Mouse (Mus musculus) liver, embryonic 16.5 days (tissue): ENCODE data around the gene Hist1h1c. TPM values are rescaled to one million over a fixed set of nuclear protein-coding genes. Genes with fewer than 3 reads are reported as not detected.
"Not testable (repeated sequence)": the region's sequence is repeated elsewhere in the genome, so short reads cannot be mapped to it uniquely, and the experiment has no call there.

ENCODE experiments used
- ATAC-seq: fragments of 200-750 bp; cut with Nextera tagmentation; 2 replicates; pipeline ENCODE4 v1.8.0; 2017; ENCODE audit warnings: low read depth, mild to moderate bottlenecking, moderate number of reproducible peaks, moderate library complexity
- H3K27ac ChIP-seq: fragments of 300-500 bp; sonication (generic); 2 replicates; pipeline ENCODE4 v1.5.1; 2014; ENCODE audit warnings: mild to moderate bottlenecking, low read length
- H3K27me3 ChIP-seq: fragments of 300-500 bp; sonication (generic); 2 replicates; pipeline ENCODE4 v1.6.1; 2014; ENCODE audit warnings: low read depth, low read length, mixed read lengths; ENCODE audit not compliant: control insufficient read depth, insufficient read depth
- H3K36me3 ChIP-seq: fragments of 300-500 bp; sonication (generic); 2 replicates; pipeline ENCODE4 v1.6.1; 2014; ENCODE audit warnings: mild to moderate bottlenecking; ENCODE audit not compliant: control insufficient read depth, insufficient read depth
- H3K4me1 ChIP-seq: fragments of 300-500 bp; sonication (generic); 2 replicates; pipeline ENCODE4 v1.6.1; 2014; ENCODE audit warnings: low read depth, low read length, mixed read lengths; ENCODE audit not compliant: control insufficient read depth
- H3K4me2 ChIP-seq: fragments of 300-500 bp; sonication (generic); 2 replicates; pipeline ENCODE4 v1.6.1; 2014; ENCODE audit warnings: low read depth, low read length, mixed read lengths
- H3K4me3 ChIP-seq: fragments of 300-500 bp; sonication (generic); 2 replicates; pipeline ENCODE4 v1.5.1; 2014; ENCODE audit warnings: low read depth, mild to moderate bottlenecking, low read length
- H3K9ac ChIP-seq: fragments of 300-500 bp; sonication (generic); 2 replicates; pipeline ENCODE4 v1.6.1; 2014; ENCODE audit warnings: low read depth, low read length
- H3K9me3 ChIP-seq: fragments of 300-500 bp; sonication (generic); replicated peaks from 2 replicates; pipeline ENCODE4 v1.6.1; 2016; ENCODE audit warnings: low read length; ENCODE audit not compliant: control insufficient read depth
- WGBS: fragments of 180-500 bp; shearing (Covaris S2); extraction: QIAGEN DNeasy Blood & Tissue Kit; methylation state at CpG from one replicate; pipeline ENCODE4 v1.1.7; 2014; ENCODE audit not compliant: insufficient replicate concordance; 5-methylcytosine and 5-hydroxymethylcytosine counted together
- microRNA-seq: library from miRNA; unstranded; fragments of <30 nt; microRNA quantifications from one replicate; pipeline ENCODE4, GENCODE M21; 2016
- polyA plus RNA-seq: library from polyadenylated mRNA; unstranded; fragments of >200 nt; fragmentation: Nextera tagmentation; extraction: Ambion mirVana; gene quantifications from 2 replicates; pipeline ENCODE4 v1.2.1, GENCODE M21; 2015

Hist1h1c gene
- polyA plus RNA-seq, 1 experiment from 2014 or later = 99.6 TPM

DNA sequence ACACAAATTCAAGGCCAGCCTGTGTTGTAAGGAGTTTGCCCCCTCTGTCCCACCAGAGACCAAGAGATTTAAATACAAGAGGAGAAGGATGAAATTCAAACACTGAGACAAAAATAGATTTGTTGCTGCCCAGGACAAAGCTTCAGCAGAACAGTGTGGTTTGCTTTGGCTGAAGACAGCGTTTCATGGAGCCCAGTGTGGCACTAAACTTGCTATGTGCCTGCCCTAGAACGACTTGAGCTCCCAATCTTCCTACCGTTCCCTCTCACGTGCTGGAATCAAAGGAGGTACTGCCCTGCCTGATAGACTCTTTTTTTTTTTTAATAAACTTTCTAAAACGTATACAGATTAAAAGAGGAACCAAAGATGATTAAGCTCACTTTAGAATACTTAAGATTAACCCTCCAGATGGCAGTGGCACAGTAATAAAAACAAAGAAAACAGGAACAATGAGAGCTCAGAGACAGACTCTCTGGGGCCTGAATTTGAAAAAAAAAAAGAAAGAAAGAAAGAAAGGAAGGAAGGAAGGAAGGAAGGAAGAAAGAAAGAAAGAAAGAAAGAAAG is 30.3 kb downstream of the Hist1h1c start:
- ATAC-seq = no peak
- Histone ChIP-seq H3K27ac (no peak overlapping the region), H3K9ac (no peak overlapping the region)

DNA sequence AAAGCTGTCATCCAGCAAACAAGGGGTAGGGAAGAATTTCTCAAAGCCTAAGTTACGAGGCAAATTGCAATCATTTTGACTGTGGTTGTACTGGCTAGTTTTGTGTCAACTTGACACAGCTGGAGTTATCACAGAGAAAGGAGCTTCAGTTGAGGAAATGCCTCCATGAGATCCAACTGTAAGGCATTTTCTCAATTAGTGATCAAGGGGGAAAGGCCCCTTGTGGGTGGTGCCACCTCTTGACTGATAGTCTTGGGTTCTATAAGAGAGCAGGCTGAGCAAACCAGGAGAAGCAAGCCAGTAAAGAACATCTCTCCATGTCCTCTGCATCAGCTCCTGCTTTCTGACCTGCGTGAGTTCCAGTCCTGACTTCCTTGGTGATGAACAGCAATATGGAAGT is 31.0 kb downstream of the Hist1h1c start, which contains the start of gene Trim38:
TSS of gene Trim38 (plus strand) at position 301 of the 400 bp plus-strand sequence.
- not testable (repeated sequence) for H3K9ac ChIP-seq
- peaks cover 19% of the 10 kb centered on the region for H3K4me1 ChIP-seq

More for the DNA sequence above, 30.3 kb downstream of the Hist1h1c start:
- no peaks in the 10 kb centered on the region for H3K27me3 ChIP-seq
- no peaks in the 10 kb centered on the region for H3K36me3 ChIP-seq
- no peak overlapping the region for H3K4me2 ChIP-seq
- H3K4me1 ChIP-seq = peaks cover 26% of the 10 kb centered on the region
- H3K9me3 ChIP-seq = no peaks in the 10 kb centered on the region
- H3K4me3 ChIP-seq = no peak overlapping the region
- 41% methylated on average over 5 of the region's 5 CpGs for WGBS

DNA sequence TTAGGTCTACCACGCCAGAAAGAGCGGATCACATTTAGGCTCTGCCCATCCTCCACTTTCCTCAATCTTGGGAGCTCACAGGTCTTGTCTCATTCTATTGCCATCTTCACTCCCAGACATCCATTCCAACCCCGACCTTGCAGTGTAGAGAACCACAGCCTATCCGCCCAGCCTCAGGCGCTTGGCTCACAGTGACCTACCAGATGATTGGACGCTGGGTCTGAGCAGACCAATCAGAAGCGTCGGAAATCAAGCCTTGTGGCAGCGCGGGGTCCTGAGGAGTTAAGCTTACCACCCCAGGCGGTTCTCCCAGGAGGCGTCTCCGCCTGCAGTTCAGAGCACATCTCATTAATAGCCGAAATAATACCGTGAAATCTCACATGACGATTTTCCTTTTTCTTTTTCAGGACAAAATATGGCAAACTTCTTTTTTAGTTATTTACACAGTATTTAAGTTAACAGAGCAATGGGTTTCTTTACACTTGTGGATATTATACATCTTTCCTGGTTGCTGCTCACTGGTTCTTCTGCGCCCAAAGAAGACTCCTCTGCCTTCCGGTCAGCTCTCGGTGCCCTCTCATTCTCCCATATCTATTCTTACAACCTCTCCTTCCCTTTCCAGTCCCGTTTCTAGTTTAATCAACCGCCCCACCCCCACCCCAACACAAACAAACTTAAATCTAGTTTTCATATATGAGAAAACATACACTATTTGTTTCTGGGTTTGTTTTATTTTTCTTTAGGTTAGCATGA is 34.1 kb downstream of the Hist1h1c start:
- H3K27me3 ChIP-seq = no peaks in the 10 kb centered on the region
- peak overlapping the region; percentile 37 for H3K4me3 ChIP-seq
- H3K4me2 ChIP-seq = peak overlapping the region; percentile 67
- H3K36me3 ChIP-seq = no peaks in the 10 kb centered on the region
- H3K4me1 ChIP-seq = peaks cover 10% of the 10 kb centered on the region
- H3K9me3 ChIP-seq = no peaks in the 10 kb centered on the region
- WGBS = 16% methylated on average over 21 of the region's 21 CpGs
- H3K9ac ChIP-seq = peak overlapping the region; percentile 24
- peak; percentile 98 for ATAC-seq
- H3K27ac ChIP-seq = 0 out of 2 replicates have a peak overlapping the region, but pooled peaks have one; percentile 26

More for the DNA sequence above, 31.0 kb downstream of the Hist1h1c start, which contains the start of gene Trim38:
- H3K4me3 ChIP-seq, H3K36me3 ChIP-seq, H3K9me3 ChIP-seq, H3K4me2 ChIP-seq, ATAC-seq, H3K27me3 ChIP-seq, H3K27ac ChIP-seq: not testable (repeated sequence)
- 63% methylated on average over 2 of the region's 2 CpGs for WGBS

DNA sequence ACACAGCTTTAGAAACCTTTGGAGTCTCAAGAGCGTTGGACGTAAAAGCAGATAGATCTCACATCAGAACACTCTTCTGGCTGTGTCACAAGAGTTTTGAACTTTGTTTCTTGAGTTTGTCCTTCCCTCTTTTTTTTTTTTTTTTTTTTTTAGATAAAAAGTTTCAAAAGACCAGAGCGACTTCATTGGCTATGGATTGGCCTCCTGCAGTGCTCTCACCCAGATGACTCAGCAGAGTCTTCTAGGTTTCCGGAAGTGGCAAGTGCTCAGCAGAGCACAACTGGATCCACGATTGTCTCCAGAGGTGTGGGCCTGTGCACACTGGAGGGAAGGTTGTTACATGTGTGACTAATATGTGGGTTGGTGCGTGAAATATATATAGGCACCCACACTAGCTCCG is 39.7 kb downstream of the Hist1h1c start:
- H3K27ac ChIP-seq = no peak overlapping the region
- no peak overlapping the region for H3K4me3 ChIP-seq
- H3K9ac ChIP-seq = no peak overlapping the region
- no peaks in the 10 kb centered on the region for H3K9me3 ChIP-seq
- 72% methylated on average over 7 of the region's 7 CpGs for WGBS
- no peak overlapping the region for H3K4me2 ChIP-seq
- no peak for ATAC-seq
- no peaks in the 10 kb centered on the region for H3K36me3 ChIP-seq
- H3K27me3 ChIP-seq = no peaks in the 10 kb centered on the region
- peaks cover 2% of the 10 kb centered on the region; the same call in 1 of the 2 replicates for H3K4me1 ChIP-seq

DNA sequence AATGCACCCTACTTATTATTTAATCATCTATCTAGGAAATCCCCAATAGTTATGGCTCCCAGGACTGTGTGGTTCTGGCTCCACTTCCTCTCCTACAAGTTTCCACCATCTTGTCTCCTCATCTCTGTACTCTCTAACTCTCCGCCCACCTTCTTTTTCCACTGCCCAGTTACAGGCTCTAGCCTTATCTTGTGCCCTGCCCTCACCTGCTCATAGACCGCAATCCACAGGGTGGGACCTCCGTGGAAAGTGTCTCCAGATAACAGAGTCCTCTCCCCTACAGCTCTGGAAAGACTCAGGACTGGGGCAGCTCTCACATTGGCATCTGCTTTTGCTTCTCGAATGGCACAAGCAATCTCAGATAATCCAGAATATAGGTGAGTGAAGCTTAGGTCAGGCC is 40.4 kb downstream of the Hist1h1c start:
- Histone ChIP-seq H3K36me3 (no peaks in the 10 kb centered on the region), H3K4me2 (no peak overlapping the region), H3K9ac (no peak overlapping the region), H3K4me3 (no peak overlapping the region), H3K9me3 (no peaks in the 10 kb centered on the region), H3K4me1 (no peaks in the 10 kb centered on the region; the same call in 1 of the 2 replicates), H3K27ac (no peak overlapping the region), H3K27me3 (no peaks in the 10 kb centered on the region)
- WGBS = 49% methylated on average over 4 of the region's 4 CpGs
- ATAC-seq = 0 out of 2 replicates have a peak, but pooled peaks have one; percentile 11

Small RNAs within 50 kb of the gene (microRNA-seq; reads per million reads assigned to microRNA genes)
- not detected for gene Gm44314
- 0.98 reads per million for gene Gm44484

Other genes starting within 250 kb of the Hist1h1c start
- not detected in 2 replicates for gene Btn2a2, start 250.0 kb upstream of the Hist1h1c start, polyA plus RNA-seq
- gene Hist1h4h, start 207.8 kb upstream of the Hist1h1c start, polyA plus RNA-seq = 5.5 and 9.8 TPM in 2 replicates
- 2.0 and 6.7 TPM in 2 replicates for gene Hist1h2af, start 204.9 kb upstream of the Hist1h1c start, polyA plus RNA-seq
- gene Hist1h3g, start 203.4 kb upstream of the Hist1h1c start, polyA plus RNA-seq = 11.0 and 14.8 TPM in 2 replicates
- 1.1 and 1.8 TPM in 2 replicates for gene Hist1h2bh, start 195.4 kb upstream of the Hist1h1c start, polyA plus RNA-seq
- gene Hist1h3f, start 194.8 kb upstream of the Hist1h1c start, polyA plus RNA-seq = 1.2 and 1.4 TPM in 2 replicates
- 2.4 and 2.9 TPM in 2 replicates for gene Hist1h4f, start 187.2 kb upstream of the Hist1h1c start, polyA plus RNA-seq
- gene Hist1h1d, start 185.5 kb upstream of the Hist1h1c start, polyA plus RNA-seq = 1.2 and 1.4 TPM in 2 replicates
- gene Hist1h3e, start 176.4 kb upstream of the Hist1h1c start, polyA plus RNA-seq = 3.4 and 4.2 TPM in 2 replicates
- 63.6 and 96.6 TPM in 2 replicates for gene Hist1h2ae, start 167.6 kb upstream of the Hist1h1c start, polyA plus RNA-seq
- 10.6 and 13.5 TPM in 2 replicates for gene Hist1h2bg, start 167.4 kb upstream of the Hist1h1c start, polyA plus RNA-seq
- gene Hist1h2bf, start 164.6 kb upstream of the Hist1h1c start, polyA plus RNA-seq = 3.7 and 5.9 TPM in 2 replicates
- 2.2 and 3.8 TPM in 2 replicates for gene Hist1h2ad, start 164.4 kb upstream of the Hist1h1c start, polyA plus RNA-seq
- gene Hist1h3d, start 163.0 kb upstream of the Hist1h1c start, polyA plus RNA-seq = 6.6 and 7.7 TPM in 2 replicates
- 126 and 155 TPM in 2 replicates for gene Hist1h4d, start 157.2 kb upstream of the Hist1h1c start, polyA plus RNA-seq
- gene Hist1h2be, start 117.7 kb upstream of the Hist1h1c start, polyA plus RNA-seq = 1.9 and 2.0 TPM in 2 replicates
- gene Hist1h1e, start 116.2 kb upstream of the Hist1h1c start, polyA plus RNA-seq = 23.6 and 27.8 TPM in 2 replicates
- 1.2 and 1.5 TPM in 2 replicates for gene Hist1h2ac, start 54.9 kb upstream of the Hist1h1c start, polyA plus RNA-seq
- 202 and 220 TPM in 2 replicates for gene Hist1h2bc, start 54.6 kb upstream of the Hist1h1c start, polyA plus RNA-seq
- gene Hist1h1t, start 43.0 kb upstream of the Hist1h1c start, polyA plus RNA-seq = 0.13 TPM in 1 of 2 replicates, not detected in the other
- 6.3 and 8.9 TPM in 2 replicates for gene Hist1h4c, start 40.4 kb upstream of the Hist1h1c start, polyA plus RNA-seq
- 16.0 and 16.3 TPM in 2 replicates for gene Hfe, start 28.0 kb upstream of the Hist1h1c start, polyA plus RNA-seq
- gene Hist1h3c, start 6.8 kb downstream of the Hist1h1c start, polyA plus RNA-seq = 4.4 and 7.4 TPM in 2 replicates
- 3.2 and 6.3 TPM in 2 replicates for gene Hist1h2bb, start 7.9 kb downstream of the Hist1h1c start, polyA plus RNA-seq
- 49.0 and 58.5 TPM in 2 replicates for gene Hist1h2ab, start 12.3 kb downstream of the Hist1h1c start, polyA plus RNA-seq
- gene Hist1h3b, start 13.5 kb downstream of the Hist1h1c start, polyA plus RNA-seq = 14.4 TPM in 2 replicates
- 3.5 and 5.4 TPM in 2 replicates for gene Hist1h4b, start 18.2 kb downstream of the Hist1h1c start, polyA plus RNA-seq
- 0.48 TPM in 1 of 2 replicates, not detected in the other for gene Hist1h4a, start 22.4 kb downstream of the Hist1h1c start, polyA plus RNA-seq
- 4.6 and 6.8 TPM in 2 replicates for gene Hist1h3a, start 23.6 kb downstream of the Hist1h1c start, polyA plus RNA-seq
- 2.5 and 3.5 TPM in 2 replicates for gene Hist1h1a, start 24.9 kb downstream of the Hist1h1c start, polyA plus RNA-seq
- not detected in 2 replicates for gene Trim38, start 31.1 kb downstream of the Hist1h1c start, polyA plus RNA-seq
- 1.5 and 1.8 TPM in 2 replicates for gene Slc17a2, start 68.2 kb downstream of the Hist1h1c start, polyA plus RNA-seq
- gene Slc17a3, start 100.6 kb downstream of the Hist1h1c start, polyA plus RNA-seq = 7.9 and 9.2 TPM in 2 replicates
- gene Slc17a1, start 128.9 kb downstream of the Hist1h1c start, polyA plus RNA-seq = 0.17 and 0.39 TPM in 2 replicates
- gene Slc17a4, start 176.2 kb downstream of the Hist1h1c start, polyA plus RNA-seq = 0.34 and 0.40 TPM in 2 replicates
- gene Hist1h2ba, start 195.3 kb downstream of the Hist1h1c start, polyA plus RNA-seq = not detected in 2 replicates
- not detected in 2 replicates for gene Hist1h2aa, start 195.7 kb downstream of the Hist1h1c start, polyA plus RNA-seq